Mouse (Mus musculus) MEL (cell line): ENCODE data around the gene Tmem41a. TPM values are rescaled to one million over a fixed set of nuclear protein-coding genes. Genes with fewer than 3 reads are reported as not detected.

Experiments
- DNase-seq: peaks from one replicate; pipeline ENCODE4 v3.0.0; 2011; ENCODE audit warnings: low read depth, low spot score
- H3K27ac ChIP-seq: 2 replicates; pipeline ENCODE4 v1.5.1; 2012; ENCODE audit warnings: low read depth, mild to moderate bottlenecking, control low read depth, low read length, moderate library complexity; ENCODE audit not compliant: control insufficient read depth
- H3K27me3 ChIP-seq, 2 experiments: fragments of 150-350 bp in 1 of 2; sonication (generic) in 1 of 2; 2 replicates each; pipeline ENCODE4 v1.6.1; 2012; ENCODE audit warnings: low read length in 2 of 2, mild to moderate bottlenecking in 2 of 2, improper control_type of control experiment in 1 of 2, moderate library complexity in 1 of 2; ENCODE audit not compliant: insufficient read depth in 2 of 2, control insufficient read depth in 1 of 2
- H3K36me3 ChIP-seq, 2 experiments: 2 replicates each; pipeline ENCODE4 v1.6.1; 2012 to 2014; ENCODE audit warnings: low read length in 2 of 2, improper control_type of control experiment in 1 of 2, inconsistent platforms in 1 of 2, mild to moderate bottlenecking in 1 of 2; ENCODE audit not compliant: insufficient read depth in 2 of 2, control insufficient read depth in 1 of 2
- H3K4me1 ChIP-seq, 2 experiments: fragments of 150-350 bp in 1 of 2; sonication (generic) in 1 of 2; 2 replicates each; pipeline ENCODE4 v1.6.1; 2012; ENCODE audit warnings: low read length in 2 of 2, improper control_type of control experiment in 1 of 2, mild to moderate bottlenecking in 1 of 2; ENCODE audit not compliant: insufficient read depth in 2 of 2, control insufficient read depth in 1 of 2
- H3K4me3 ChIP-seq, 2 experiments: fragments of 150-350 bp in 1 of 2; sonication (generic) in 1 of 2; 2 replicates each; pipeline ENCODE4 v1.5.1; 2012; ENCODE audit warnings: low read depth in 2 of 2, low read length in 2 of 2, mild to moderate bottlenecking in 2 of 2, moderate library complexity in 2 of 2, control low read depth in 1 of 2, improper control_type of control experiment in 1 of 2; ENCODE audit not compliant: control insufficient read depth in 1 of 2, insufficient read depth in 1 of 2
- H3K79me2 ChIP-seq: 2 replicates; pipeline ENCODE4 v1.6.1; 2012; ENCODE audit warnings: mild to moderate bottlenecking, low read length, moderate library complexity; ENCODE audit not compliant: control insufficient read depth, poor library complexity, insufficient read depth
- H3K9ac ChIP-seq: 2 replicates; pipeline ENCODE4 v1.6.1; 2012; ENCODE audit warnings: low read depth, mild to moderate bottlenecking, control low read depth, low read length, moderate library complexity; ENCODE audit not compliant: control insufficient read depth, poor library complexity, severe bottlenecking
- H3K9me3 ChIP-seq: fragments of 150-350 bp; sonication (generic); replicated peaks from 2 replicates; pipeline ENCODE4 v1.6.1; 2012; ENCODE audit warnings: mild to moderate bottlenecking, low read length, improper control_type of control experiment, moderate library complexity; ENCODE audit not compliant: insufficient read depth
- BHLHE40 ChIP-seq: IDR thresholded peaks from 2 replicates; pipeline ENCODE4 v1.6.1; 2012; ENCODE audit warnings: low read depth, mild to moderate bottlenecking, inconsistent platforms, low read length, improper control_type of control experiment, borderline replicate concordance
- CHD1 ChIP-seq: IDR thresholded peaks from 2 replicates; pipeline ENCODE4 v1.6.1; 2012; ENCODE audit warnings: low read depth, mild to moderate bottlenecking, inconsistent platforms, low read length, improper control_type of control experiment
- E2F4 ChIP-seq: IDR thresholded peaks from 2 replicates; pipeline ENCODE4 v1.6.1; 2011; ENCODE audit warnings: low read depth, low read length, improper control_type of control experiment, borderline replicate concordance
- ETS1 ChIP-seq: IDR thresholded peaks from 2 replicates; pipeline ENCODE4 v1.6.1; 2012; ENCODE audit warnings: low read depth, mild to moderate bottlenecking, inconsistent platforms, low read length, improper control_type of control experiment, moderate library complexity
- JUND ChIP-seq: IDR thresholded peaks from 2 replicates; pipeline ENCODE4 v1.6.1; 2011; ENCODE audit warnings: low read depth, mild to moderate bottlenecking, improper control_type of control experiment, low read length
- MEF2A ChIP-seq: IDR thresholded peaks from 2 replicates; pipeline ENCODE4 v1.6.1; 2014; ENCODE audit warnings: low read depth, mild to moderate bottlenecking, inconsistent platforms, low read length, improper control_type of control experiment; ENCODE audit not compliant: poor library complexity, insufficient replicate concordance, severe bottlenecking; ENCODE audit errors: extremely low read depth
- NELFE ChIP-seq: IDR thresholded peaks from 2 replicates; pipeline ENCODE4 v1.6.1; 2011; ENCODE audit warnings: low read depth, low read length, improper control_type of control experiment
- POLR2A ChIP-seq, 2 experiments: IDR thresholded peaks; 2 replicates each; pipeline ENCODE4 v1.6.1; 2011 to 2012; ENCODE audit warnings: low read length in 2 of 2, mild to moderate bottlenecking in 2 of 2, control low read depth in 1 of 2, improper control_type of control experiment in 1 of 2, low read depth in 1 of 2, moderate library complexity in 1 of 2; ENCODE audit not compliant: control insufficient read depth in 1 of 2, insufficient read depth in 1 of 2, poor library complexity in 1 of 2
- POLR2AphosphoS2 ChIP-seq: IDR thresholded peaks from 2 replicates; pipeline ENCODE4 v1.6.1; 2011; ENCODE audit warnings: low read length, improper control_type of control experiment
- RAD21 ChIP-seq: IDR thresholded peaks from 2 replicates; pipeline ENCODE4 v1.6.1; 2011; ENCODE audit warnings: mild to moderate bottlenecking, low read depth, low read length, improper control_type of control experiment
- RCOR1 ChIP-seq: IDR thresholded peaks from 2 replicates; pipeline ENCODE4 v1.6.1; 2012; ENCODE audit warnings: low read depth, mild to moderate bottlenecking, inconsistent platforms, low read length, improper control_type of control experiment
- SIN3A ChIP-seq: IDR thresholded peaks from 2 replicates; pipeline ENCODE4 v1.6.1; 2012; ENCODE audit warnings: low read length, improper control_type of control experiment, inconsistent platforms
- TAL1 ChIP-seq: IDR thresholded peaks from 2 replicates; pipeline ENCODE4 v1.6.1; 2012; ENCODE audit warnings: mild to moderate bottlenecking, inconsistent platforms, low read length, moderate library complexity, mixed read lengths
- USF1 ChIP-seq: IDR thresholded peaks from 2 replicates; pipeline ENCODE4 v1.6.1; 2014; ENCODE audit warnings: low read depth, mild to moderate bottlenecking, inconsistent platforms, low read length, improper control_type of control experiment, moderate library complexity
- USF2 ChIP-seq, 2 experiments: IDR thresholded peaks; 2 replicates each; pipeline ENCODE4 v1.6.1; 2011 to 2012; ENCODE audit warnings: improper control_type of control experiment in 2 of 2, low read length in 2 of 2, borderline replicate concordance in 1 of 2, inconsistent platforms in 1 of 2, low read depth in 1 of 2, mild to moderate bottlenecking in 1 of 2; ENCODE audit not compliant: insufficient read depth in 1 of 2
- ZMIZ1 ChIP-seq: IDR thresholded peaks from 2 replicates; pipeline ENCODE4 v1.6.1; 2012; ENCODE audit warnings: low read depth, mild to moderate bottlenecking, inconsistent platforms, low read length, improper control_type of control experiment, moderate library complexity
- ZNF384 ChIP-seq: IDR thresholded peaks from 2 replicates; pipeline ENCODE4 v1.6.1; 2012; ENCODE audit warnings: low read depth, mild to moderate bottlenecking, inconsistent platforms, low read length, improper control_type of control experiment
- polyA plus RNA-seq, 2 experiments: library from polyadenylated mRNA; stranded (reverse) in 1 of 2; unstranded in 1 of 2; fragments of >175 nt in 1 of 2; fragments of >200 nt in 1 of 2; gene quantifications; 2 replicates each; pipeline versions ENCODE4 v1.2.1 to v1.2.4; 2012; ENCODE audit warnings: low replicate concordance in 2 of 2, low read depth in 1 of 2; ENCODE audit not compliant: insufficient read length in 2 of 2, insufficient read depth in 1 of 2, missing spikeins in 1 of 2
- total RNA-seq: library from RNA; depleted of rRNA; stranded (reverse); fragments of 300-350 nt; gene quantifications from 2 replicates; pipeline ENCODE4 v1.2.3, GENCODE M21; 2012

The Tmem41a gene
- total and polyA plus RNA-seq, 3 experiments, result 32.9 to 50.3 TPM; not detected in 1

GRCm38 (mm10) chr16:21904636-21905035 is 42.7 kb downstream of the Tmem41a start:
- no peak for DNase-seq

GRCm38 (mm10) chr16:21901286-21901685 is 46.1 kb downstream of the Tmem41a start:
- Histone ChIP-seq H3K4me1 (no peaks in the 10 kb centered on the region), H3K27me3 (no peaks in the 10 kb centered on the region; a peak in 1 of 4 replicates), H3K4me3 (no peak overlapping the region), H3K36me3 (no peaks in the 10 kb centered on the region), H3K27ac (no peak overlapping the region), H3K79me2 (no peaks in the 10 kb centered on the region), H3K9me3 (no peaks in the 10 kb centered on the region), H3K9ac (no peak overlapping the region)
- no peak for TF ChIP-seq JUND
- no peak for TF ChIP-seq CHD1
- TF ChIP-seq SIN3A, result no peak
- no peak for TF ChIP-seq ZNF384
- no peak for TF ChIP-seq ETS1
- no peak for DNase-seq

More at GRCm38 (mm10) chr16:21904636-21905035, 42.7 kb downstream of the Tmem41a start:
- Histone ChIP-seq H3K9ac (no peak overlapping the region), H3K9me3 (no peaks in the 10 kb centered on the region), H3K79me2 (no peaks in the 10 kb centered on the region), H3K27ac (no peak overlapping the region), H3K4me1 (no peaks in the 10 kb centered on the region), H3K36me3 (no peaks in the 10 kb centered on the region), H3K4me3 (no peak overlapping the region), H3K27me3 (no peaks in the 10 kb centered on the region; a peak in 1 of 4 replicates)
- no peak for TF ChIP-seq RAD21
- TF ChIP-seq CHD1, result no peak
- no peak for TF ChIP-seq MEF2A
- no peak for TF ChIP-seq USF1
- TF ChIP-seq POLR2AphosphoS2, result no peak
- TF ChIP-seq RCOR1, result no peak
- TF ChIP-seq POLR2A (IDR thresholded peaks at IDR 0.05; ENCODE audit: control insufficient read depth in 1 of 2, insufficient read depth in 1 of 2, low read depth in 1 of 2, low read length in 2 of 2, poor library complexity in 1 of 2), result no peak
- no peak for TF ChIP-seq ZMIZ1
- TF ChIP-seq TAL1, result no peak
- TF ChIP-seq JUND, result no peak
- no peak for TF ChIP-seq ZNF384
- TF ChIP-seq E2F4, result no peak
- TF ChIP-seq BHLHE40, result no peak
- TF ChIP-seq USF2 (IDR thresholded peaks at IDR 0.05; ENCODE audit: borderline replicate concordance in 1 of 2, insufficient read depth in 1 of 2, low read depth in 1 of 2, low read length in 2 of 2), result no peak
- TF ChIP-seq NELFE, result no peak
